Mouse (Mus musculus): ENCODE measurements around the gene Plxnd1. TPM values are rescaled to one million over a fixed set of nuclear protein-coding genes. Genes with fewer than 3 reads are reported as not detected.
A peak's percentile ranks its signal among the peaks of the same experiment; 100 is the strongest.

Gene Plxnd1
- polyA plus RNA-seq (2017; shearing (Covaris generic)) = 1 to 10 TPM; 4.7 to 6.2 TPM

DNA sequence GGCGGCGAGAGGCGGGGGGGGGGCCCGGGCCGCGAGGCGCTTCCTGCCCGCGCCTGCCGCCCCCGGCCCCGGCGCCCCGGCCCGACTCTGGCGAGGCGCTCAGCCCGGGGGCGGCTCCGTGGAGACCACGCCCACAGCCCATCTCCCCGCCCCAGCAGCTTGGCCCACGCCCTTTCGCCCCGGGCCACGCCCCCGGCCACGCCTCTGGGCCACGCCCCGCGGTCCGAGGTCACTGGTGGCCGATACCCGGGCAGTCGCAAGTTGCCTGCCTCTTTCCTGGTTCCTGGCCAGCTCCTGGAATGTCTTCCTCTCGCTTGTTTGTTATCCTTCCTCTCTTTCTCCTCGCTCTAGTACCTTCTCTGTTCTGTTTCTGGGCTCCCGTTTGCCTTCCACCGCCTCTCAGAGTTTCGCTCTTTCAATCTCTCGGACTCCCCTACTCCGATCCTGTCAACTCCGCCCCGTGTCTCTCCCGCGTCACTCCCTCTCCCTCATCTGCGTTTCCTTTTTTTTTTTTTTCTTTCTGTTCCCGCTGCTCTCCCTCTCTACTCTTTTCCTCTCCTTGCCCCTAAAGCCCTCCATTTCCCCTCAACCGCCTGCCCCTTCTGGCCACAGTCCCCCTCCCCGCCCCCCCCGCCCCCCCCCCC lies at the start of gene Plxnd1:
Plxnd1 (minus strand) TSS at position 129 of the 644 bp plus-strand sequence.
- ATAC-seq = peak; percentile 76

DNA sequence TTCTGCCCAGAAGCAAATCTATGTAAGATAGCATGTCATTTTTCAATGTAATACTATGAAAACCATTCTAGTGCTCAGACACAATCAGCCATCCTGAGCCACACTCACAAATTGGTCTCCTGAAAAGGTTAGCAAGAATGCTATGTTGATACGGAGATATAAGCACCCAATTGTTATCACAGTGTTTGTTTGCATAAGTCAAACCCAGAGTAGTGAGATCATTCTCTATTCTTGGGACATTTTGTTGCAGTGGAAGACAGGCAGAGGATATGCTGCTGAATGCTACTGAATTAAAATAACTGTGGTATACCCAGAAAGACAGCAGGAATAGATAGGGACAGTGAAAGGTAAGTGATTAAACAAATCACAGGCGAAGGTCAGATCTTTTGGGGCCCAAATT lies 49.2 kb upstream of the Plxnd1 start:
- ATAC-seq = no peak

DNA sequence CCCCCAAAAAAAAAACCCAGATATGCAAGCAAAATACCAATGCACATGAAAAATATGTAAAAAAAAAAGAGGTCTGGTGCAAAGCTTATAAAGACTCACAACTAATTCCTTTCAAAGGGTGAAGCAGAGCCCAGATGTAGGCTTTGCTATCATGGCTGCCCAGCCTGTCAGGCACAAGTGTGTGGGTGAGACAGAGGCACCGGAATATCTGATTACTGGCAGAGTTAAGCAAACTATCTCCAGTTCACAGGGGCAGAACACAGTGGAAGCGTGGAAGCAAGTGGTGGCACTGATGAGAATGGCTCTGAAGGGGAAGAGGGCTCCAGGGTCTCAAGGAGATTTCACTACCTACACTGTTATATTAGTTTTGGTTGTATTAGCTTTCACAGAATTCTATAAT lies 43.4 kb upstream of the Plxnd1 start:
- ATAC-seq = no peak

DNA sequence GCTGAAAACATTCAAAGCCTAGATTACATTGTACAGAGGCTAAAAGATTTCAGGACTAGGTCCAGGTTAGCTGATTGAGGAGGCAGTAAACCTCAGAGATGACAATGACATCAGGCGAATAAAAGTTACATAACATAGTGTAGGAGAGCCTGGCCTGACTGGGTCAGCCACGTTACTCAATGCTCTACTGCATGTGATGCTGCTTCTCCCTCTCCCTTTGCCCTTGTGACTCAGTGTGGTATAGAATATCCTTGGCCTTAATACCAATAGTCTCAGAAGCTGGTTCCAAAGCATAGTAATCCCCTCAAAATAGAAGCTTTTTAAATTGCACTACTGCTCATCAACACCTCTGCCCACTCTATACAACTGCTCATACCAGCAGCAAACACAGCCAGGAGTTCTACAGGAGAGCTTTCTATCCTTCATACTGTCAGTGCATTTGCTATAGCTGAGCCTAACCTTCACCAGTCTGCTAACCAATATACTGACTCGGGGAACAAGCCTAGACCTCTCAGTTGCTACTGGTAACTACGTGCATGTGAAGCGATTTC lies 42.6 kb upstream of the Plxnd1 start:
- ATAC-seq = no peak

DNA sequence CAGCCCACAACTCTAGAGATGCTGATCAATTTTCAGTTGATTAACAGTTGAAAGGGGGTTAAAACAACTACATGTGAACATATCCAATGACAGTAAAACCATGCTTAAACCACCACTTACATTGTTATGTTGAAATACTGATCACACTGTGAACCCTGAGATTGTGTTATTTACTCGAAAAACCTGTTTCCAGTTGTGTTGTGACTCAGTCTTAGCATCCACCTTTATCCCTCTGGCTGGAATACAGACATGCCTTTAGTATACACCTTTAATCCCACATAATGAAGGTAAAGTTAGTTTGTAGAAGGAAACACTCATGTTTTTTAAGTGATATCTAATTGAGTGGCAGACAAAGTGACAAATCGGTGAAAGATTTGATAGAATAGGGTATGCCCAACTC lies 41.8 kb upstream of the Plxnd1 start:
- no peak for ATAC-seq

DNA sequence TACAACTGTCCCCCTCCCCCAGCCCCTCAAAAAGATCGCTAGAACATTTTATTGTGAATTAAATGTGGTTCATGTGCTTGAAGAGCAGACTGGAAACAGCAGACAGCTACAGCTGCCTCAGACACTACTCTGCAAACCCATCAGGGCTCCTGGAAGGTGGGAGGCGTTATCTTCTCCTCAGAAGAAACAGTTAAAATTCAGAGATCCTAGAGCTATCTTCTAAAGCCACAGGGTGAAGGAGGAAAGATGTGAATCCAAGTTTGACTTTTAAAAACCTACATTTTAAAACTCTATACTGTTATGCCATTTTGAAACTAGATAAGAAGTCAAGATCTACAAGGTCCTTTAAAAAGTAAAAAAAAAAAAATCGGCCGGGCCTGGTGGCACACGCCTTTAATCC lies 36.2 kb upstream of the Plxnd1 start:
- no peak for ATAC-seq

DNA sequence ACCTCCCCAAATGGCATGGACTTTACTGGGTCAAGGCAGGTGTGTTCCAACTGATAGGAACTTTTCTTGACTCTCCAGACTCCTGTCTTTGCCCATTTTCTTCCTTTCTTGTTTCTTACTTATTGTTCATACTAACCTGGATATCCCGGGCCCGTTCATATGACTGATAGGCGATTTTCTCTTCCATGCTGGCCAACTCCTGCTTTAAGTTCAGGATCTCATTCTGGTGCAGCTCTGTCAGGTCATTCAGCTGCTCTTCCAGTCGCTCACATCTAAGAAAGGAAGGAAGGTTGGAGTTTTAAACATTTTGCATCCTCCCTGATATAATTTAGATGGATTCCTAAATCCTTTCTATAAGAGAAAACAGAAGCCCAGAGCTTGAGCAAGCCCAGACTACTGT lies 29.9 kb upstream of the Plxnd1 start:
- no peak for ATAC-seq

DNA sequence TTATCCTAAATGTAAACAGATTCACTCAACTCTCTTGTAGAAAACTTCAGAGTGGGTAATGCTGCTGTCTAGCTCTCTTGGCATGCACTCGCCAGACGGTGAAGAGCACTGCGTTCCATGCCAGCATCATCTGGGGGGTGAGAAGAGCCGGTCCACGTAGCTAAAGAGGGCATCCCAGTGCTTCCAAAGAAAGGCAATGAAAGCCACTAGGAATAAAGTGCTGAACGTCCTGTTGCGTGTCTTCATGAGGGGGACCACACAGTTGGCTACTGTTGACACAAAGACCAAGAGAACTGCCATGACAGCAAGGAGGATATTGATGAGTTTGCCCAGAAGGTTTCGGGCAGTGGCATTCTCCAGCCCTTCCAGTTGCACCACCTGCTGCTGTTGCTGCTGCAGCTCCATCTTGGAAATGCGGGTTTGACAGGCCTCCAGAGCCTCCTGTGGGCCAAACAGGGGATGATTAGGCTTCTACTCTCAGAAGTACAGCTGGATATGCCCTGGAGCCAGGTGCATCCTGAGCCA lies 27.2 kb upstream of the Plxnd1 start:
- ATAC-seq = no peak

DNA sequence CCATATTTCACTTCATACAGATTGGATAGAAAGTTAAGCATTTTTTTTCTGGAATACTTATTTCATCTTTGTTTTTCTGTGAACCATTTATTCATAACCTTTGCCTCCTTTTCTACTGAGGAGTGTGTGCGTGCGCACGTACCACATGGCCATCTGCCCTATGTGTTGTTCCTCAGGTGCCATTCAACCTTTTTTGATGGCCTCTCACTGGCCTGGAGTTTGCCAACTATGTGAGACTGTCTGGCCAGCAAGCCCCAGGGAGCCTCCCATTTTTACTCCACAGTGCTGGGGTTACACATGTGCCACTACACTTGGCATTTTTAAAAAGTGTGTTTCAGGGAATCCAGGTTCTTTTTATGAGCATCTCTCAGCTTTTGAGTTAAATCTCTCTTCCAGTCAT lies 21.1 kb upstream of the Plxnd1 start:
- ATAC-seq = no peak

DNA sequence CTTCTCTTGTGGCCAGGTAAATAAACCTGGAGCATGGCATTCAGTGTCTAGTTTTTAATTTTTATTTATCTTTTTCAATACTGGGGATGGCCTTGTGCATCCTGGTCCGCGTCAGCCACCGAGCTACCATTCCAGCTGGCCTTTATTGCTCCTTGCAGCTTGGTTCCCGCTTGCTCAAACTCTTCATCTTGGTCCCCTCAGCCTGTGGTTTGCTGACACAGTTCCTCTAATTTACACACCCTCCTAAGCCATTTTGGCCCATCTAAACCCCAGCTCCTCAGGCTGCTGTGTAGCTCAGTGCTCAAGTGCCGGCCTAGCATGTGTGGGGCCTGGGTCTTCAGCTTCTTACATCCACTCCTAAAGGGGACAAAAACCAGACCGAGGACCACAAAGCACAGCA lies 19.3 kb upstream of the Plxnd1 start:
- ATAC-seq = no peak

DNA sequence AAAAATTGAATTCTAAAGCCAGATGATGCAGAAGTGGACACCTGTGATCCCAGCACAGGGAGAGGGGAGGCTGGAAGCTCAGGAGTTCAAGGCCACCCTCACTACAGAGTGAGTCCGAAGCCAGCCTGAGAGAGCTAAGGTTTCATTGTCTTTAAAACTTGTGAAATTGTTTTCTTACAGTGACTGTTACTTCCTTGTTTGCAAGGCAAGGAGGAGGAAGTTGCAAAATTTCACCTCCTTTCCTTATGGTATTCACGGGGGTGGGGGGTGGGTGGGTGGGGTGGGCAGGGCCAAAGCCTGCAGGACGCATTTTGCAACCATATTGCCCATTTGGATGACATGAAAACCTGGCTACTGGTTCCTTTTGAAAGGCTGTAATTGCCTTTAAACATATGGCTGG lies 18.9 kb upstream of the Plxnd1 start:
- ATAC-seq = no peak

DNA sequence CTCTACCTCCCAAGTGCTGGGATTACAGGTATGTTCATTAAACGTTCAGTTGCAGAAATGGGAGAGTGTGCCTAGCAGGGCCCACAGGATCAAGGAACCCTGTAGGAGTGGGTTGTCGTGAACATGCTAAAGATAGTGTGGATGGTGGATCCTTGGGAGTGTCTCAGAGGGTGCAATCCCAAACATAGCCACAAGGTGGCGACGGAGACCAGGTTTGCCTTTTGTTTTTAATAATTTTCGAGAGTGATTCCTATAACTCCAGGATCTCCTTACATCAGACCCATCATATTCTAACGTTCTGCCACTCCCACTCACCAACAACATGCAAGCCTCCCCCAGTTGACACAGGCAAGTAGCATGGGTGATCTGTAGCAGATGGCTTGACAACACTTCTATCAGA lies 15.7 kb upstream of the Plxnd1 start:
- peak; percentile 42 for ATAC-seq

DNA sequence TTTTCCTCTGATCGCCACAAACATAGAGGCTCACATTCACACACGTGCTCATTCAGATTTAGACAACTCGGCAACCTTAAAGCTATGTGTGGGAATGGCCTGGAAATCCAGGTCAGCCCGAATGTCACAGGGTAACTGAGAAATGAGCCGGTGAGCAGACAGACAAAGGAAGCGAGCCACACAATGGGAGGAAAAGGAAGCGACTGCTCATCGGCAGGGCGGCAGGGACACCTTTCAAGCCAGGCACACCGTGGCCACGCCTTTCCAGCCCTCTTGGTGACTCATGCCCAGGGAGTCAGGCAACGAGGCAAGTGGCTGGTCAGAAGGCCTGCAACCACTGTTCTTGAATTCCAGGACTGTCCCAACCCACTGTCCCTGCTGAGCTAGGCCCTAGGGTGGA lies 14.6 kb upstream of the Plxnd1 start:
- ATAC-seq = no peak

DNA sequence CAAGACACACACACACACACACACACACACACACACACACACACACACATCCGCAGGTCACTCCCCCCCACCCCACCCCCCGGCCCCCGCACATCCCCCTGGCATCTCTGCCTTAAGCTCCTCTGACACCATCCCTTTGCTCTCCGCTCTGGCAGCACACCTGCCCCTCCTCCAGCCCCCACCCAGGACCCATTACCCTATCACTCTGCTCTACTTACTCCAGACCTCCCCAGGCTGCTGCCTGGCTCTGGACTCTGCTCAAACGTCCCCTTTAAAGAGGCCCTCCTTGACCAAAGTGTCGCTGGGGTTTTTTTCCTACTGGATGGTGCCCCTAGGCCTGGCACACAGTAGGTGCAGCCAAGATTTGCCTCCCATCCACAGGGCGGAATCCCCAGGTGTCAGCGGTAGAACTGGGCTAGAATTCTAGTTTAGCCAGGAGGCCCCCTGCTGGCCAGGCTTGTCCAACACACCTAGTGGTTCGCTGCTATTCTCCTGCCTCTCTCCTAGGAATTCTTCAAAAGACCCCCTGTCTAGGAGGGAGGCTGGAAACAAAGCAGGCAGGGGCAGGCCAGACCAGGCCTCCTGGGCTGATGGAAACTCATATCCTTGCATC lies 12.9 kb upstream of the Plxnd1 start:
- peak; percentile 79 for ATAC-seq

DNA sequence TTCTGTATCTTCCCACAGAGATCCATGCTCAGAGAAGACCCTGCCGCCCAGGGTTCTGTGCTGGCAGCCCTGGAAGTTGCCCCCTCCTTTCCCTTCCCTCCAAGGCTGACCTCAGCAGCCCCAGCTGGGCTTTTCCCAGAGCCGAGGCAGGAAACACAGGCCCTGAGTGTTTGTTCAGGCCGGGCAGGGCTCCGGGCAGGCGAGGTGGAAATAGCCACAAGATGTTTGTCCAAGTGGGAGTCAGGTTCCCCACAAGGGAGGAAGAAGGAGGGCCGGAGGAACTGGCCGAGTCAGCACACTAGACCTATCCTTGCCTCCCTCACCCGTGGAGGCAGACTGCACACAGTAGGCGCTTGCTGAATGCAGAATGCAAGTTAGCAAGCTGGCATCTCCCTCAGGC lies 11.9 kb upstream of the Plxnd1 start:
- no peak for ATAC-seq

DNA sequence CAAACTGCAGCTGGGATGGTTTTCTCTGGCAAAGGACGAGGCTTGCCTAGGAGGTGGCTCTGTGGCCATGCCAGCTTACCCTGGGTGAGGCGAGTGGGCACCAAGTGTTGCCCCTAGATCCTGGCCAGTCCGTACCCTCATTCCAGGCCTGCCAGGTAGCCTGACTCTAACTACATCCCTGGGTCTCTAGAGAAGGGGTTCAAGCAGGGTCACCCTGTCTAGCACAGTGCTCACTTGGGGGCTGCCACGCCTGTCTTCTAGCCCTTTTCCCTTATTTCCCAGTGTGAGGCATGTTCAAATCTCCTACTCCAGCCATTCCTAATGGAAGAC lies 11.1 kb upstream of the Plxnd1 start:
- no peak for ATAC-seq

DNA sequence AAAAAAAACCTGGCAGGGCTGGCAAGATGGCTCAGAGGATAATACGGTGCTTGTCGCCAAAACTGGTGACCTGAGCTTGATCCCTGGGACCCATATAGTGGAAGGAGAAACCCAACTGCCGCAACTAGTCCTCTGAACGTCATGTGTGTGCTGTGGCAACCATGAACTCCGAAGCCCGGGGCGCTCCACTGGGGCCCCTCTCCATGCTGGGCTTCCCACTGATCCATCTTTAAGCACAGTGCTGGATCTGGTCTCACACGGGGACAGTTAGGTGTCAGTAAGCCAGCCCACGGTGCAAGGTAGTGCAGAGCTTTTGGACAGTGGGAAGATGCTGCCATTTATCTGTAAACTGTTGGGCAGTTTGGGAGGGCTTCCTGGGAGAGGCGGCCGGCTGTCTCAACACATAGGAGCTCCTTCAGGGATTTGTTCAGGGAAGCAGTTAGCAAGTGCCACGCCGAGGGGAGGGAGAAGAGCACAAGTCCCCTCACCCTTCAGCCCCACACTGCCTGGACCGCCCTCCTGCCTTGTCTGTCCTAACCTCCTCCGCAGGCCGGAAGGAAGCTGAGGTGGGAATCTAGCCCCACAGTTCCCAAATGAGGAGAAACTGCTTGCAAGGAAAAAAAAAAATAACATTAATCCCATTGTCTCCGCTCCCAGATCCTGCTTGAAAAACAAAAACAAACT lies 10.6 kb upstream of the Plxnd1 start:
- ATAC-seq = no peak

DNA sequence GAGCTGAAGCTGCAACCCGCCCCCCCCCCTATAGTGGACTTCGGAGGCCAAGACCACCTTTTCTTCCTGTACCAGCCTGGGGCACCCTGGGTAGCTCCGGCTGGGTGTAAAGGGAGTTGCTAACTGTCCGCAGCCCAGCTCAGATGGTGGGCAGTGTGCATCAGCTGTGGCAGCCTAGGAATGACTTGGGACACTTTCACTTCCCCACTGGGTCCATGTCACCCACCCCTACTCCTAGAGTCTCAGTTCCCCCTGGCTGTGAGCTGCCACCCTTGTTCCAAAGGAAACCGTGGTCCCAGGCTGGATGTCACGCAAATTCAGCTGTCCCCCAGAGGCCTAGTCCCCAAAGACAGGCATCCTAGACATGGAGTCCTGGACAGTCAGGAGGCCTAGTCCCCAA lies 9.9 kb upstream of the Plxnd1 start:
- ATAC-seq = no peak

DNA sequence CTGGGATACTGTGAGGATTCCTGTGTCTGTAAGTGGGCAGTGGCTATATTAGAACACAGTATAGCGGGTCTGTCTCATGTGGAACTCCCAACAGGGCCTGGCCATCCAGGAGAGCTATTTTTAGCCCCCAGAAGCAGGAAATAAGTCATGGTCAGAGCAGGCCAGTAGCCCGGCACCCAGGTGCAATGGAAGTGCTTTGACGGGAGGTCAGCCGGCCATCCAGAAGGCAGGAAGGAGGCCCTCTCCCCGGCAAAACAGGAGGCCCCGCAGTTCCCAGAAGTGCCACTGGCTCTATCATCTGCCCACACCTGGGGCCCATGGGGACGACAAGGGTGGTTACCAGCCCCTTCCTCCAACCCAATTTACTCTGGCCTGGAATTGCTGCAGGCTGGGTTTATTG lies 9.3 kb upstream of the Plxnd1 start:
- ATAC-seq = no peak

DNA sequence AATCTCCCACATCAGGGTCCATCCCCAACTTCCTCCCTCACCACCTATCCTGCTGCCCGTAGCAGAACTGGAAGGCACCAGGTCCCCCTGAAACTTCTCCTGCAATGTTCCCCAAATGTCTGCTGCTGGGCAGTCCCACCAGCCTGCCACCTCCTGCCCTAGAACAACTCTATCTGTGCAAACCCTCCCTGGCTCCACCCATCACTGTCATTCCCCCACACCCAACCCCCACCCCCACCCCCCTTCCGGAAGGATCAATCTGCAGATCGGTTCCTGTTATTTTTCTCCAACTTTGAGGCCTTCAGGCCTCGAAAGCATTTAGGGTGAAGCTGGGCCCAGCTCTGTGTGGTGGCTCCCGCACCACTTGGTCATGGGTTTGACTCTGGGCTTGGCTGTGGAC lies 8.7 kb upstream of the Plxnd1 start:
- ATAC-seq = peak; percentile 70

DNA sequence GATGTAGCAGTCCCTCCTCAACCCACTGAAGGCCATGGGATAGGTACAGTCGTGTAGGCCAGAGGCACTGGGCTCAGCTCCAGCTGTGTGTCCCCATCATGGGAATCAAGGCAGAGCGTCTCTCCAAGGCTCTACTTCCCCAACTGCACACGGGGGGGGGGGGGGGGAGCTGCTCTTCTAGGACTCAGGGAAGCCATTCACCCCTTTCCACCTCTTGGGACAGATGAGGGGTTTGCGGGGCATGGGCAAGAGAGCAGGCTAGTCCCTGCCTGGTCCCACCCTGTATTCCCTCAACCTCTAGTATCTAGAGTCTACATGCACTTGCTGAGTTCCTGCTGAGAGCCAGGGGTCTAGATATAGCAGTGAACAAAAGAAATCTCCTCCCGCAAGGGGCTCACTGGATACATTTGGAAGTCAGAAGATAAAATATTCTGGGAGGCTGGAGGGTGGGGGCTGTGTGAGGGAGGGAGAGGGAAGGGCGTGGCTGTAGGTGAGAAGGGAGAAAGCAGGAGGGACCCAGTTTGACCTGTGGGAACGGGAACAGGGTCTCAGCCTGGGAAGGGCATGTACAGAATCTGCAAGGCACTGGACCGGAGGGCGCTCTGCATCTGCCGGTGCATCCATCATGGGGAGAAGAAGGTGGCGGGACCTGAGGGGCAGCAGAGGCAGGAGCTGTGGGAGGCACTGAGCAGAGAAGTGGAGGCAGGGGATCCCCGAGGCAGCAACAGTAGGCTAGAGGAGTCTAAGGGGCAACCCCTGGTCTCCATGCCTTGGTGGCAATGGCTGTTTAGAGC lies 7.7 kb upstream of the Plxnd1 start:
- no peak for ATAC-seq

DNA sequence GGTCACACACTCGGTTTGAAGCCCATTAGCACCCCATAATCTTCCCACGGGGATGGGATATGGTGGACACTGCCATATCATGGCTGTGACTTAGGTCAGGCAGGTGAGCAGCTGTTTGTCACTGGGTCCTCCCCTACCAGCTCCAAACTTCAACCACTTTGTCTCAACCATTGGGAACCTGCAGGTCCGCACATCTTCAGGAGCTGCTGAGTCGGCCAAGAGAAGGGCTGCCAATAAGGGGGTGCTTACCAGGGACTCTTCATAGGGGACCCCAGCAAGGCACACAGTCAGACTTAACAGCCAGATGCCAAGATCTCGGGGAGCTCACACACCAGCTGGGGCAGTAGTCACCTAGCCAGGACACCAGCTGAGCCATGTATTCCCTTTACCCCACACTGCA lies 6.0 kb upstream of the Plxnd1 start:
- no peak for ATAC-seq

DNA sequence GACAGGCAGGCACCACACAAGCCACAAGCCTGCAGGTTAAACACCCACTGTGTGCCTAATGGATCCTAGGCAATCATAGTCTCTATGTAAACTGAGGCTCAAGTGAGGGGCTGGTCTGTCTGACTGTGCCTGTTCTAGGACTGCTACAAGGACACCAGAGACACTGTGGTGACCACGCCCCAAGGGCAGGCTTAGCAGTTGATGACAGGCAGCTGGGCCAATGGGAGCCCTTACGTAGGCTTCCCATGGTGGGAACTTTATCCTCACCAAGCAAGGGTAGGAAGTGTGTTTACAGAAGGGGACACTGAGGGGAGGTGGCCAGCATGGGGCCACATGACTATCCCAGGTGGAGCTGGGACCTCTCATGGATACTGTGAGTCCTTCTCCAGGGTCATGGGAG lies 4.4 kb upstream of the Plxnd1 start:
- no peak for ATAC-seq
